Mouse (Mus musculus) limb, embryonic 15.5 days (tissue): ENCODE results near the gene Mrps5. TPM values are rescaled to one million over a fixed set of nuclear protein-coding genes. Genes with fewer than 3 reads are reported as not detected.

Experiments used
- ATAC-seq: fragments of 200-750 bp; cut with Nextera tagmentation; 2 replicates; pipeline ENCODE4 v1.8.0; 2017; ENCODE audit warnings: low read depth, moderate TSS enrichment; ENCODE audit not compliant: insufficient number of reproducible peaks, low FRiP score, low TSS enrichment
- H3K27ac ChIP-seq: fragments of 300-500 bp; sonication (generic); 2 replicates; pipeline ENCODE4 v1.5.1; 2015; ENCODE audit warnings: moderate library complexity, mild to moderate bottlenecking, inconsistent platforms
- H3K27me3 ChIP-seq: fragments of 300-500 bp; sonication (generic); 2 replicates; pipeline ENCODE4 v1.6.1; 2015; ENCODE audit warnings: inconsistent platforms
- H3K36me3 ChIP-seq: fragments of 300-500 bp; sonication (generic); 2 replicates; pipeline ENCODE4 v1.6.1; 2015; ENCODE audit warnings: inconsistent platforms
- H3K4me1 ChIP-seq: fragments of 300-500 bp; sonication (generic); 2 replicates; pipeline ENCODE4 v1.6.1; 2015; ENCODE audit warnings: inconsistent platforms
- H3K4me2 ChIP-seq: fragments of 300-500 bp; sonication (generic); 2 replicates; pipeline ENCODE4 v1.6.1; 2015; ENCODE audit warnings: mild to moderate bottlenecking, inconsistent platforms
- H3K4me3 ChIP-seq: fragments of 300-500 bp; sonication (generic); 2 replicates; pipeline ENCODE4 v1.5.1; 2015; ENCODE audit warnings: mild to moderate bottlenecking, inconsistent platforms
- H3K9ac ChIP-seq: fragments of 300-500 bp; sonication (generic); 2 replicates; pipeline ENCODE4 v1.6.1; 2015; ENCODE audit warnings: inconsistent platforms
- H3K9me3 ChIP-seq: fragments of 300-500 bp; sonication (generic); 2 replicates; pipeline ENCODE4 v1.6.1; 2016; ENCODE audit warnings: inconsistent platforms
- WGBS: fragments of 180-500 bp; shearing (Covaris S2); methylation state at CpG from one replicate; pipeline ENCODE4 v1.1.7; 2015; 5-methylcytosine and 5-hydroxymethylcytosine counted together
- polyA plus RNA-seq: library from polyadenylated mRNA; unstranded; fragments of >200 nt; fragmentation: Nextera tagmentation; extraction: Ambion mirVana; gene quantifications from 2 replicates; pipeline ENCODE4 v1.2.1, GENCODE M21; 2015

Gene Mrps5
- polyA plus RNA-seq, 1 experiment from 2014 or later = 116 TPM

DNA sequence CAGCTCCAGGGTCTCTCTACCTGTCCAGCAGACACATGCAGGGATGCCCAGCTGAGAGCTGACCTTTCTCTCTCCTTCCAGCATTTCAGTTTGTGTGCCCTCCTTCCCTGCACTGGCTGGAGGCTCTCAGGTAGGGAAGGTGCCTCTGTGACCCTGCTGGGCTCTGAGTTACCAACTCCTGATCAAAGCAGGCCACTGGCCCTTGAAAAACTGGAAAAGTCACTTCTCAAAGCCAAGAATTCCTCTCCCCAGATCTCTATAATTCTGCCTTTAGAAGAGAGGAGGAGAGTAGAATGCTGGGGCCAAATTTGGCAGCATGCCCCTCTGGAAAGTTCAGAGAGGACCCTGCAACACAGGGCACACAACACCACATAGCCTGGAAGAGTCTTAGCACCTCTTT is 65.3 kb downstream of the Mrps5 start:
- no peak overlapping the region for H3K4me2 ChIP-seq
- no peak overlapping the region for H3K9ac ChIP-seq
- H3K36me3 ChIP-seq = no peaks in the 10 kb centered on the region
- H3K27ac ChIP-seq = no peak overlapping the region
- ATAC-seq = no peak
- H3K27me3 ChIP-seq = peaks cover 47% of the 10 kb centered on the region
- no peaks in the 10 kb centered on the region for H3K9me3 ChIP-seq
- H3K4me3 ChIP-seq = no peak overlapping the region
- H3K4me1 ChIP-seq = peaks cover 13% of the 10 kb centered on the region

DNA sequence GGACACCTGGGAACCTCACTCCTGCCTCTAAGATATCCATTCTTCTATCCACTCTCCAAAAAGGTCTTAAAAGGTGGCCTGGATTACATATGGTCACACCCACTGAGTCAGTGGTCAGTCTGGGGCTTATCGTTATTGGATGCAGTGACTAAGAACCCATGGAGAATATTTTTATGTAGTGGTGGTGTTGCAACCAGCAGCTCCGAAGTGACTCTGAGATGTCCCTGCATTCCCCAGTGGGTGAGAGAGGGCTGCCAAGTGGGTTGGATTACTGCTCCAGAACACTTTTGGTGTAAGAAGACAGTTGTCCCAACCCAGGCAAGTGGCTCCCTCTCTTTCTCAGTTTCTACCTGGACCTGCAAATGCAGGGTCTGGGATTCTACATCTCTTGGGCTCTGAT is 65.8 kb downstream of the Mrps5 start:
- Histone ChIP-seq H3K4me2 (no peak overlapping the region), H3K27ac (no peak overlapping the region), H3K4me1 (peaks cover 13% of the 10 kb centered on the region), H3K36me3 (no peaks in the 10 kb centered on the region), H3K4me3 (no peak overlapping the region), H3K9me3 (no peaks in the 10 kb centered on the region), H3K9ac (no peak overlapping the region), H3K27me3 (peaks cover 52% of the 10 kb centered on the region)
- WGBS = 78% methylated on average over 2 of the region's 2 CpGs
- ATAC-seq = no peak

GRCm38 (mm10) chr2:127654786-127655185 is 67.8 kb downstream of the Mrps5 start:
- Histone ChIP-seq H3K4me2 (no peak overlapping the region), H3K27me3 (peaks cover 58% of the 10 kb centered on the region), H3K9ac (no peak overlapping the region), H3K4me1 (peaks cover 13% of the 10 kb centered on the region), H3K27ac (no peak overlapping the region), H3K36me3 (no peaks in the 10 kb centered on the region), H3K4me3 (no peak overlapping the region), H3K9me3 (no peaks in the 10 kb centered on the region)
- 55% methylated on average over 3 of the region's 3 CpGs for WGBS
- no peak for ATAC-seq

- Histone ChIP-seq H3K9me3 (no peaks in the 10 kb centered on the region), H3K27ac (no peak overlapping the region), H3K4me2 (no peak overlapping the region), H3K4me3 (no peak overlapping the region), H3K27me3 (peaks cover 58% of the 10 kb centered on the region), H3K9ac (no peak overlapping the region), H3K4me1 (peaks cover 13% of the 10 kb centered on the region), H3K36me3 (no peaks in the 10 kb centered on the region)
- 4% methylated on average over 9 of the region's 9 CpGs for WGBS
- ATAC-seq = no peak
These were observed 68.4 kb downstream of the Mrps5 start for GRCm38 (mm10) chr2:127655419-127655818.

DNA sequence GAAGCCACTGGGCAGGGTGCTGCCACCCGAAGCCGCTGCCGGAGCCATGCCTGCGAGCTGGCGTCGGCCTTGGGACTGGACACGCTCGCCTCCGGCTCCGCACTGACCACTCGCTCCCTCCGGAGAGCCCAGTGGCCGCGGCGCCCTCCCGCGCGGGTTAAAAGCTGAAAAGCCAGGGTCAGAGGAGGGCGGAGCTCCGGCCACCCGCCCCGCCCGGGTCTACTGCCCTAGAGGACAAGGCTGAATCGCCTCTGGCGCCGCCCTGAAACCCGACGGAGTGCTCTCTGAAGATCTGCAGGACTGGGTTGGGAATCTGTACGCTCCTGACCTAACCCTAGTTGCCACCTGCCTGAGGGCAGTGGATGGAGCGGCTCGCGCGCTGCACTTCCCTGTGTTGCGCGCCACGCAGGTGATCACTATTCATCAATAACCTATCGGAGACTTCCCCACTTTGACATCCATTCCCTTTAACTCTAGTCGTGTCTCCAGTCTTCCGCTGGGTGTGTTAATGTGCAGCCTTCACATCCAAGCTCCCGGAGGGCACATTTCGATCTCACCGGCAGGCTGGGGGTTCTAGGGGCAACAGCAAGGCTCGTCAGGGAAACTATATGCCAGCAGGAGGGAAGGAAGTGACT is 69.2 kb downstream of the Mrps5 start, which contains the start of gene Mal:
Mal (minus strand) TSS at position 610 of the 635 bp plus-strand sequence.
- Histone ChIP-seq H3K27ac (no peak within 1 kb of the TSS), H3K36me3 (no peaks in the 10 kb centered on the region), H3K27me3 (peaks cover 58% of the 10 kb centered on the region), H3K9ac (no peak within 1 kb of the TSS), H3K4me3 (peak within 1 kb of the TSS; percentile 35), H3K9me3 (no peaks in the 10 kb centered on the region), H3K4me2 (peak within 1 kb of the TSS; percentile 52), H3K4me1 (peaks cover 13% of the 10 kb centered on the region)
- ATAC-seq = no peak
- under 1% methylated on average over 42 of the region's 43 CpGs for WGBS

Other genes starting within 250 kb of the Mrps5 start
- 0.12 and 0.22 TPM in 2 replicates for gene Astl, start 248.6 kb upstream of the Mrps5 start, polyA plus RNA-seq
- 0.38 and 0.48 TPM in 2 replicates for gene Adra2b, start 224.0 kb upstream of the Mrps5 start, polyA plus RNA-seq
- 0.44 and 0.51 TPM in 2 replicates for gene Gpat2, start 162.0 kb upstream of the Mrps5 start, polyA plus RNA-seq
- 22.1 and 27.5 TPM in 2 replicates for gene Fahd2a, start 142.7 kb upstream of the Mrps5 start, polyA plus RNA-seq
- 1.1 and 1.9 TPM in 2 replicates for gene Kcnip3, start 65.1 kb upstream of the Mrps5 start, polyA plus RNA-seq
- 13.1 and 13.2 TPM in 2 replicates for gene Prom2, start 45.8 kb upstream of the Mrps5 start, polyA plus RNA-seq
- 4.7 and 5.8 TPM in 2 replicates for gene Zfp661, start 128 bp upstream of the Mrps5 start, polyA plus RNA-seq
- 89.4 and 117 TPM in 2 replicates for gene Mal, start 69.5 kb downstream of the Mrps5 start, polyA plus RNA-seq
- 56.6 and 57.1 TPM in 2 replicates for gene Mall, start 142.7 kb downstream of the Mrps5 start, polyA plus RNA-seq
- 24.5 and 27.4 TPM in 2 replicates for gene Nphp1, start 201.7 kb downstream of the Mrps5 start, polyA plus RNA-seq
- gene Mtln, start 205.3 kb downstream of the Mrps5 start, polyA plus RNA-seq = 36.3 and 41.8 TPM in 2 replicates
- gene Bub1, start 244.6 kb downstream of the Mrps5 start, polyA plus RNA-seq = 34.7 and 36.8 TPM in 2 replicates